Mouse (Mus musculus) erythroblast, embryonic 14.5 days (primary cell): ENCODE results near the gene Ssr4.

ENCODE experiments used
- GATA1 ChIP-seq: IDR thresholded peaks from 2 replicates; pipeline ENCODE4 v1.6.1; 2012; ENCODE audit warnings: low read length, inconsistent platforms, mixed read lengths
- TAL1 ChIP-seq: IDR thresholded peaks from 3 replicates; pipeline ENCODE4 v1.6.1; 2012; ENCODE audit warnings: low read length, inconsistent platforms, mixed read lengths

- TF ChIP-seq GATA1, result no peak
- no peak for TF ChIP-seq TAL1
Observed at GRCm38 (mm10) chrX:73765311-73765710, 21.5 kb upstream of the Ssr4 start.
